Mouse (Mus musculus): ENCODE measurements around the gene Bud31.
"Not testable (repeated sequence)": the region's sequence is repeated elsewhere in the genome, so short reads cannot be mapped to it uniquely, and the experiment has no call there.

The Bud31 gene

DNA sequence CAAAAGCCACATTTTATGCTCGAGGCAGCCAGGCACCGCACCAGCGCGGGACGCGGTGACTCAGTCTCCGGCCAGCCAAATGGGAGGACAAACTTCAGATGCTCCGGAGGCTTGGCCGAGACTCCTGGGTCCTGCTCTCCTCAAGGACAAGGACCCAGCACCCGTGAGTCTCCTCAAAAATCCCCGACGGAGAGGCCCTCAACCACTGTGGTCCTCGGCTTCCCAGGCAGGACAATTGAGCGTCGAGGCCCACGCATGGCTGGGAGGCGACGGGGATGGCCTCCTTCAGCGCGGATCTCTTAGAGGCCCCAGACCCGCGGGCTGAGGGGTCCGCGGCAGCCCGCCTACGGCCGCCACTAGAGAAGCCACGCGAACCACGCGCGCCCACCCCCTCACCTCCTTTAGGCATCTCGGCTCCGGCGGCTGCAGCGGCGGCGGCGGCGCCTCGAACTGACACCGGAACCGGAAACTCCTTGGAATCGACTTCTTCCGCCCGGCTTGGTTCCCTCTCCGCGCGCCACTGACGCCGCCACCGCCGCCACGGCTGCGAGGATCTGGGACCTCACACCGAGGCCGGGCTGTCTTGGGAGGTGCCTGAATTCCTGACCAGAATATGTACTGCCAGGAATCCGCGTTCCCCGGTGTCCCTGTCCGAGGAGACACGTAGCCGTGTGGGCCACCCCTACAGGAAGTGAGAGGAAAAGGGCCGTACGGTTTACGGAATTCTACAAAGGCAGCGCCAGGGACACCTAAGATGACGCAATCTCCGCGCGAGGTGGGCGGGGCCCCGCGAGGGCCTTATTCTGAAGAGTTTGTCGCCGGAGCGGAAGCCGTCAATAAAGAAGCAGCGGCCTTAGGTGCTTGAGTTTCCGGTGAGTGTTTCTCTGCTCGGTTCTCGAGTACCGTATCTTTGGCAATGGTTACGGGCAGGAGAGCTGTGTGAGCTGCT lies at the start of gene Bud31, which contains the start of gene Pdap1:
Gene Bud31 (plus strand): TSS at position 792 of the 949 bp plus-strand sequence.
Gene Pdap1 (minus strand): TSS at position 668 of the 949 bp plus-strand sequence.
- DNase-seq, result peak; percentile 97

DNA sequence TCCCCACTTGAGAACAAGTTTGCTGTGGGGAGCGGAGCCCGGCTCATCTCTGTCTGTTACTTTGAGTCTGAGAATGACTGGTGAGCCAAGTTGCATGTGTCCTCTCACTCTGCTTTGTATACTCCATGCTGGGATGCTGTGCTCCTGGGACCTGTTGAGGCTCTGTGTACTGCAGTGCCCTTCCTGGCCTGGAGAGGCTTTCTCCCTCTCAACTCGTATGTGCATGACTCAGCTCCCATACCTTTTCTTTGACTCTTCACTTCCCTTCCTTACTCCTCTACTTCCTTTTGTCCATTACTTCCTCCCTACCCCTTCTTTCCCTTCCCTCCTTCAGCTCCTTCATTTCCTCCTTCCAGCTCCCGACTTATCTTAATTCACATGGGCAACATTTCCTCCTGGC lies 44.0 kb upstream of the Bud31 start:
- no peak for DNase-seq

DNA sequence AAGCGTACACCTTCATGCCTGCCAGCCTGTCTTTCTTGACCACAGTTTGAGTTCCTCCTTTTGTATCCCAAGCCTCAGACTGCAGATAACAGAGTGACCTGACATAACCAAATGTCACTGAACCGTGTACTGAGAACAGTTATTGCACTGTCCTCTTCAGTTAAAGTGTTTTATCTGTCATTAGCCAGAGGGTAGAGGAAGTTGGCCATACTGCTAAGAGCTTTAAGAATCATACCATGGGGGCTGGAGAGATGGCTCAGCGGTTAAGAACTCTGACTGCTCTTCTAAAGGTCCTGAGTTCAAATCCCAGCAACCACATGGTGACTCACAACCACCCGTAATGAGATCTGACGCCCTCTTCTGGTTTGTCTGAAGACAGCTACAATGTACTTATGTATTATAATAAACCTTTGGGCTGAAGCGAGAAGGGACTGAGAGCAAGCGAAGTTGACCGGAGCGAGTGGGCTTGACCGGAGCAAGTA lies 41.8 kb upstream of the Bud31 start:
- no peak for DNase-seq

DNA sequence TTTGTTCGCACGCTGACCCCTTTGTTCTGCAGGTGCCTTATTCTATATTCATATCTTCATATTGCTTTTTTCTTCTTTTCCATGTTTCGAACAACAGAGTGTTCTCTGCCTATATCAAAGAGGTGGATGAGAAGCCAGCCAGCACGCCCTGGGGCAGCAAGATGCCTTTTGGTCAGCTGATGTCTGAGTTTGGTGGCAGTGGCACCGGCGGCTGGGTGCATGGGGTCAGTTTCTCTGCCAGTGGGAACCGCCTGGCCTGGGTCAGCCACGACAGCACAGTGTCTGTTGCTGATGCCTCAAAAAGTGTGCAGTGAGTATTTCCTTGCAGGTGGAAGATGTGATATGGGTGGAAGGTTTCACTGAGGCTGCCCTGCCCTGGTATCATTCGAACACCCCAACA lies 39.2 kb upstream of the Bud31 start:
- no peak for DNase-seq

DNA sequence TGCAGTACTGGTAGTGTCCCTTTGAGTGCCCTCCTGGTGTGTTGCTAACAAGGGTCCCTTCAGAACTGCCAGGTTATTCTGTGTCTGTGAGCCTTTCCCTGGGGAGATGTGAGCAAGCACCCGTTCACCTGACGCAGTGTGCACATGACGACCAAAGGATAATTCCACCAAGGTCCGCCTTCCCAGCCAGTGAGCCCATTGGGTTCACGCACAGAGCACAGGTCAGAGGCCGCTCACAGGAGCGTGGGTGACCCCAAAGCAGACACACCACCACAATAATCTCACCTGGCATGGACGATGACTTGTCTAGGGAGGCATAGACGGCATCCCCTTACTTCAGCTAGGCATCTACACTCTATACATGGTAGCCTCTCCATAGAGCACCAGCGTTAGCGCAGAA lies 38.7 kb upstream of the Bud31 start:
- not testable (repeated sequence) for DNase-seq

DNA sequence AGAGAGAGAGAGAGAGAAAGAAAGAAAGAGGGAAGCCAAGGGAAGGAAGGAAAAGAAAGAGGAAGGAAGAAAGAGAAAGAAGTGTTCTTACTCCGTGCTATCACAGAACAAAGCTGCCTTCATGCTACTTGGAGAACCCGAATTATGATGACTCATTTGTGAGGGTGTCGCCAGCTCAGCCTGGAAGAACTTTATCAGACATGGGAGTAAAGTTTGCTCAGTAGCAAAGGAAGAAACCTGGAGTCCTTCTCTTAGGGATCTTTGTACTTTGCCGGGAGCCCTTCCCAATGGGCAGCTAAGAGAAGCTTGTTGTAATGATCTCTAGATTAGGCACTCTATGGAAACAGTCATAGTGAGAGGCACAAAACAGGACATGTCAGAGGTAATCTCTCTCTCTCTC lies 37.5 kb upstream of the Bud31 start:
- DNase-seq, result no peak

DNA sequence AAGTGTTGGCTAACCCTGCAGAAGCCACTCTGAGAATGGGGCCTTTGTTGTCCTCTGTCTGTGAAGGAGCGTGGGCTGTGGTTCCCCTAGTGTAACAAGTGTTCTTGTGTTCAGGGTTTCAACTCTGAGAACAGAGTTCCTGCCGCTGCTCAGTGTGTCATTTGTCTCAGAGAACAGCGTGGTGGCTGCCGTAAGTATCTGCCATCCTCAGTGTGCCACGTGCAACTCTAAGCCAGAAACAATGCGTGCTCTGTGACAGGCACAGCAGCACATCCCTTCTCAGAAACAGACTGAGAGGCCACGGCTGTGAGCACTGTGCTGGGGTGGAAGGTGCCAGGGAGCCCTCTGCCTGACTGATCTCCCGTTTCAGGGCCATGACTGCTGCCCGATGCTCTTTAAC lies 35.8 kb upstream of the Bud31 start:
- DNase-seq, result no peak

DNA sequence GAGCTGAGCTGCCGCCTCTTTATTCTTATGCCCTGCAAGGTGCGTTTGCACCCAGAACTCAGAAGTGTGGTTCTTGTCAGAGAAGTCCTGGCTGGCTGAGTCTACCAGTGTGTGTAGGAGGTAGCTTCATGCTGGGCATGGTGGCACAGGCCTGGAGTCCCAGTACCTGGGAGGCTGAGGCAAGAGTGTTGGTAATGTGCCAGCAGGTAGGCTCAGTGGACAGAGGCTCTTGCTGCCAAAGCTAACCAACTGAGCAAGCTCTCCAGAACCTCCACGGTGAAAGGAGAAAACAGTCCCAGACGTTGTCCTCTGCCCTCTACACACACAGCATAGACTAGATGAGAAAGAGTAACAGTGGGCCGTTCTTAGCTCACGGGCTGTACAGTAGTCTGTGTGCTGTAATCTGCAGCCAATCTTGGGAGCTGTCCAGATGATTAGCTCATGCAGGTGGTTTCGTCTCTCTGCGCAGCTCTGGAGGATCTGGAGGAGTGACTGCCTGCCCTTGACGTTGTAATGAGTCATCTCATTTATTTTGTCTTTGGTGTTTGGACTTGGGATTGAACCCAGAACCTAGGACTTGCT lies 34.4 kb upstream of the Bud31 start:
- DNase-seq, result no peak

DNA sequence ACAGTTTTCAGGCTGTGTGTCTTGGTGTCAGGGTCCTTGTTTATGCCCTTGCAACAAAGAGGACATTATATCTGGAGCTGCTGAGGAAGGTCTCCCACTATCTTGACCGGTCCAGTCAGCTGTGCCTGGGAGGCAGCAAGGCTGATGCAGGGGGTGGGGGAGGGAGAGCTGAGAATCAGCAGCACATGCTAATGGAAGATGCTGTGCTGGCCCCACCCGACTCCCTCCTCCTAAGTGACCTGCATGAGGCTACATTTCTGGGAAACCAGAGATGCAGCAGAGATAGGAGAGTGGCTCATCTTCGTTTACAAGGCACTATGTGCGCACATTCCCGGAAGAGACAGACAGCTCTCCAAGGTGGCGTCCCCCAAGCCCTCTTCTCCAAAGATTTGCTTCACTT lies 29.8 kb upstream of the Bud31 start:
- no peak for DNase-seq

DNA sequence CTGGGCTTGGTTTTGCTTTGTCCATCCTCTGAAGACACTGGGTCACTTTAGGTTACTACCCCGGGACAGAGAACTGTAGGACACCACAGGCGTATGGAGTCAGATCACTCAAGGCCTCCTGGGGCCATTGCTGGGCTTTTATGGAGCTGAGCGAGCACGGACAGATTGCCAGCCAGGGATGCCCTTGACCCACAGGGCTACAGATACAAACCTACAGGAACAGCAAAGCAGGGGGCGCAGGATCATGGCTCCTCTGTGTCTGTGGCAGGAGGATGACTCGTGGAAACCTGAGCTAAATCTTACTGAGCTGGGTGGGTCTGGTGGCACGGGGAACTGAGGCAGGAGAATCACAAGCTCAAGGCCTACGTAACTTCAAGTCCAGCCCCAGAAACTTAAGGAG lies 27.6 kb upstream of the Bud31 start:
- no peak for DNase-seq

DNA sequence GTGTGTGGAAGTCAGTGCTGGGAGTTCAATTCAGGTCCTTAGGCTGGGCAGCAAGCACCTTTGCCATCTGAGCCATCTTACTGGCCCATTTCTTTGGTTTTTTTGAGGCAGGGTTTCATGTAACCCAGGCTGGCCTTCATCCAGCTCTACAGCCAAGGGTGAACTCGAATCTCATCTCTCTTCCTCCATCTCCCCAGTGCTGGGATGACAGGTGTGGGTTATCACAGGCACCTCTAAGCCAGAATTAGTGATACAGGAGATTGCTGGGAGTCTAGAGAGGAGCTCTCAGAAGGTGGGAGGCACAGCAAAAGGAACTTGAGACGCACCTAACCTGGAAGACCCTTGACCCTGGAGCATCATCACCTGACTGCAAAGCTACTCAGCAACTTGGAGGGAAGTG lies 26.7 kb upstream of the Bud31 start:
- no peak for DNase-seq

DNA sequence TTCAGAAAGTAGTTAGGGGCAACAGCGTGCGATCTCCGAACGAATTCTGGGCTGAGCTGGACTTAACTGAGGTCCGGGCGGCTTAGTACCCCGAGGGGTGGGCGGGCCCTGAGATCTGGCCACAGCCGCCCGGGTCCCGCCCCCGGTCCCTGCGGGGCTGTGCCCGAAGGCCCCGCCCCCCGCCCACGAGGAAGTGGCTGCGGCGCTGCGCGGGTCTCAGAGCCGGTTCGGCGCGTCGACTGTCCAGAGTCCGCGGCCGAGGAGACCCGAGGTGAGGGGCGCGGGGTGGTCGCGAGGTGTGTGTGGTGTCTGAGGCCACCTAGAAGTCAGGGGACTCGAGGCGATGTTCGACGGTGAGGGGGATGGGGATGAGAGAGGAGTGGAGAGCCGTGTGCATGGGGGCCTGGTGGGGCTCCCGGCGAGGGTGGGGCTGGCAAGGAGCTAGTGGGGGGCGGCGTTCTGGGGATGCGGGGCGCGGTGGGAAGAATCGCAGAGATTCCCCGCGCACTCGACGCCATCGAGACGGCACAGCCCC lies 26.0 kb upstream of the Bud31 start, which contains the start of gene Arpc1b:
Gene Arpc1b (plus strand): TSS at position 145 of the 535 bp plus-strand sequence.
- DNase-seq, result peak; percentile 84

DNA sequence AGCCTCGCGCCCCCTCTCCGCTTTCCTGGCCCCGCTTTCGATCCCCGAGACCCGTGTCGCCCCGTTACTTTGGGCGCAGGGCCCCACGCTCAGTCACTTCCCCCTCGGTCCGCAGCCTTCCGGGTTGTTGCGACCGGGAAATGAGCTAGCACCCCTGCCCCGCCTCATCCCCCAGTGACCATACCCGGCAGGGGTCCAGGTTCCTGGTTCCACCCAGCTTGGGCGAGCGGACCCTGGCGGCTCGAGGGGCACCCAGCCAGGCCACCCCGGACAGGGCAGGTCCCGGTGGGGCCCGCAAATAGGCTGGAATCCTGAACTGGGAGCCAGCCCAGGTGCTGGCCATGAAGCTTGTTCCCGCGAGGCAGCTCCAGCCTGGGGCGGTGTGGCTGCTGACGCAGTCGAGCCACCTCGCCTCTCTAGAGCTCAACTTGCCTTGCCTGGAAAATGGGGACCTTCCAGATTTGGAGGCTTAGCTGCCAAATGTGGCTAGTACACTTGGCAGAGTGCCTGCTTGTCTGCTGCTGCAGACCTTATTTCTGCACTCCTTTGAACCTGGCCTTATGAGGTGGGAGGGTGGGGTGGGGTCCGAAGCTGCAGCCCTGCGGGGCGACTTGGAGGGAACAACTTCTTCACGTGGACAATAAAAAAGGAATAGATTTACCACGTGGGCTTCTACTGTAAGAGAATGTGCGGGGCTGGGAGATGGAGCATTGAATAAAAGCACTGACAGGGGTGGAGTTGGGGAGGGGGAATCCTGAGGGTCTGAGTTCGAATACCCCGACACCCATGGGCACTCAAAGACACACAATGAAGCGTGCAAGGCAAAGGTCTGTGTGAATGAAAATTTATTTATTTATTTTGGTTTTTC lies 25.3 kb upstream of the Bud31 start:
- DNase-seq, result peak; percentile 53

DNA sequence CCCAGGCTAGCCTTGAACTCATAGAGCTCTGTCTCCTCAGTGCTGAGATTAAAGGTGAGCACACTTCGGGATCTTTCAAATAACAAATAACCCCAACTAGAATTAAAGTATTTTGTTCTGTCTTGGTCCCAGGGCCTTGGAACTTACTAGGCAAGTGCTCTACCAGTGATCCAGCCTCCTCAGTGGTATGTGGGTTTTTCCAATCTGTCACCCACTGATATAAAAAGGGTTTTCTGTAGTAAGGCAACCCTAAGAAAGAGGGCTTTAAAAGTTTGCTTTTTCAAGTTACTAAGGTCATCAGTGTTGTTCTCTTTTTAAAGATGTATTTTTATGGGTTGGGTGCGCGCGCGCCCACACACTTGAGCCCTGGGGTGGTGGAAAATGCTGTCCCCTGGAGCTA lies 24.4 kb upstream of the Bud31 start:
- no peak for DNase-seq

DNA sequence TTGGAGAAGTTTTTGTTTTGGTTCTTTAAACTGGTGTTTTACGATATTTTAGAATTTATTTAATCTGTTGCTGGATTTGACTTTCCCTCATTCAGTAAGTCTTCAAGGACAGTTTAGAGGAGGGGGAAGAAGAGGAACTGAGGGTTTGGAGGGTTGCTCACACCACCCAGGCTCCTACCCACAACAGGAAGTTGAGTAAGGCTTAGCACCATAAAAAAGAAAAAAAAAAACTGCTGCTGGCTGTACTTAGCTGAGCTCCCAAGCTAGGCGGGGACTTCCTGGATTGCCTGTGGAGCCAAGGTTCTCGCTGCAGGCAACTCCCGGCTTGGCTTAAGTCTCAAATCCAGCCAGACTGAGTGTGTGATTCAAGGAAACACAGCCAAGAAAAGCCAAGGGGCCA lies 23.8 kb upstream of the Bud31 start:
- DNase-seq, result no peak

DNA sequence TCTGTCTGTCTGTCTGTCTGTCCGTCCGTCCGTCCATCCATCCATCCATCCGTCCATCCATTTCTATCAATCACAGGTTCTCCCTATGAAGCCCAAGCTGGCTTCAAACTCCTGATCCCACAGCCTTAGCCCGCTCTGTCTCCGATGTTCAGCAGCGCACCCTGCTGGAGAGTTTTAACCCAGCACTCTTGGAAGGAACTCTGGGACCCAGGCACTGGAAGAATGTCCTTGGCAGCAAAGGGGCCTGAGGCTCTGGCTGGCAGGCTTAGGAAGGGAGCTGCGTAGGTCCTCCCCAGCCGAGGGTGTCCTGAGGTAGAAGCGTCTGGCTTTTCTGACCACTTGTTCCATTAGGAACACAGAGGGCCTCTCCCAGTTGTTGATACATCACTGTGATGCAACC lies 23.2 kb upstream of the Bud31 start:
- DNase-seq, result peak; percentile 67

DNA sequence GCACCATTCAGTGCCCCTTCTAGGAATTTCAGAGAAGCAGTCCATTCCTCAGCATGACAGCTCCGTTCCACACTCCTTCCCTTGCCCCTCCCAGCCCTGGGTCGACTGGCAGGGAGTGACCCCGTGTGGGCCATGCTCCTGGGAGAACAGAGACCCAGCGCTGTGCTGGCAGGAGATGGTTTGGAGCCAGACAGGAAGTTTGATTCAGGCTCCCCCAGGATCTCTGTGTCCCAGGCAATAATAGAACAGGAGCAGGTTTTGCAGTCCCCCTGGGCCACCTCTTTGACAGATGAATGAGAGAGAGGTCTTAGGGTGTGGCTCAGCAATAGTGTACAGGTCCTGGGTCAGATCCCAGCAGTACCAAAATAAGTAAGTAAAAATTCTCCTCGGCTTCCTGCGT lies 22.2 kb upstream of the Bud31 start:
- DNase-seq, result no peak

DNA sequence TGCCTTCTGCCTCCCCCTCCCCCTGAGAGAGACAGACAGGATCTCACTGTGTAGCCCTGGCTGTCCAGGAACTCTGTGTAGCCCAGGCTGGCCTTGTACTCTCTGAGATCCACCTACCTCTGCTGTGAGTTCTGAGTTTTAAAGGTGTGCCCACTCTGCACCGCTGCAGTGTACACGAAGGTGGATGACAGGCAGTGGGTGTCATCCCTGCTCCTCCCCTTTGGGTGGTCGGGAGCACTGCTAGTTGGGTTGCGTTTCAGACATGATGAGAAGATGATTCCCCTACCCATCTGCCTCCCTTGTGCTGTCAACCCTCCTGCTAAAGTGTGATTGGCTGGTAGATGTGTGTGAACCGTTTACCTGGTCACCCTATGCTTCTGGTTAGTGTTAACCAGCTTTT lies 21.7 kb upstream of the Bud31 start:
- no peak for DNase-seq

DNA sequence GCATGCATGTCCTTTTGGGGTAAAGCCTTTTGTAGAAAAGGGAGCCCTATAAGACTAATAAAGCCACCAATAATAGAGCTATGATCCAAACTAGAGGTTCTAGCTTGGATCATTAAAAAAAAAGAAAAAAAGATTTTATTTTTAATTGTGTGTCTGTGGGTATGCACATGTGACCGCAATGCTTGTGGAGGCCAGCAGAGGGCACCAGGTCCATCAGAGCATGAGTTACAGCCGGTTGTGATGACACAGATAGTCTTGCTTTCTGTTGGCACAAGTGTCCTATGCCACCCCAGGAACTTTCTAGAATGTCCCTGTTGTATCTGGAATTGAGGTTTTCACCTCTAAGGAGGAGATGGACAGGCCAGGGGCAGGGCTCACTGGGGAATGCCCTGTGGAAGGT lies 20.8 kb upstream of the Bud31 start:
- DNase-seq, result no peak

DNA sequence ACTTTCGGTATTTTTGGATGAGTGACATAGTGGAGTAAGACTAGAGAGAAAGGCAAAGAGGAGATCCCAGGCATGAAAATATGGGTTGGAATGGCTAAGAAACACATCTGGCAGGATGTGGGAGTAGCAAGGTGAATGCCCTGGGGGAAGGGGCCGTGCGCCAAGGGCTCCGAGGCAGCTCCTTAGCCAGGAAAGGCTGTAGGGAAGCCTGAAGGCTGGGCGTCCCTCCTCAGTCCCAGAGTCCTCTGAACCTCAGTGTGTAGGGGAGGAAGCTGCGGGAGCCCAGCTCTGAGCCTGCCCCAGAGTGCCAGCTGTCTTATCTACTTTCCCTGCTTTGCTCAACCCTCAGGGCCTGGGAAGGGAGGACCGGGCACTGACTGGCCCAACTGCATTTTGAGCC lies 19.2 kb upstream of the Bud31 start:
- DNase-seq, result no peak

DNA sequence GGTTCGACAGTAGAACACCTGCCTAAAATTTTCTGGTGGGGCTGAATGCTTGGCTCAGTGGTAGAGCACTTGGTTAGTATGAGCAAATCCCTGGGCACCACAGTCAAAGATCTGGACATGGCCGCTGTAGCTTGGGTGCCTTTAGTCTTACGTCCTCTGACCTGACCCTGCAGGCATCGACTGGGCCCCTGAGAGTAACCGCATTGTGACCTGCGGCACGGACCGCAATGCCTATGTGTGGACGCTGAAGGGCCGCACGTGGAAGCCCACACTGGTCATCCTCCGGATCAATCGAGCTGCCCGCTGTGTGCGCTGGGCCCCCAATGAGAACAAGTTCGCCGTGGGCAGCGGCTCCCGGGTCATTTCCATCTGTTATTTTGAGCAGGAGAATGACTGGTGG lies 16.8 kb upstream of the Bud31 start:
- DNase-seq, result no peak

DNA sequence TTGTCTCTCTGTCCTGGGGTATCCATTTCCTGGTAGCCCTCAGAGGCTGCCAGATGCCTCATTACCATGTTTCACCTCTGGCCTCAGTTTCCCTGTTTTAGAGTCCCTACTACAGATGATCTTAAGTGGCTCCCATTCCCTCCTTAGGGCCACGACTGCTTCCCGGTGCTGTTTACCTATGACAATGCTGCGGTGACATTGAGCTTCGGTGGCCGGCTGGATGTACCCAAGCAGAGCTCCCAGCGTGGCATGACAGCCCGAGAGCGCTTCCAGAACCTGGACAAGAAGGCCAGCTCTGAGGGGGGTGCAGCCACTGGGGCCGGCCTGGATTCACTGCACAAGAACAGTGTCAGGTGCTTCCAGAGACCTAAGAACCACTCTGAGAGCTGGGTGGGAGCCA lies 13.6 kb upstream of the Bud31 start:
- no peak for DNase-seq

DNA sequence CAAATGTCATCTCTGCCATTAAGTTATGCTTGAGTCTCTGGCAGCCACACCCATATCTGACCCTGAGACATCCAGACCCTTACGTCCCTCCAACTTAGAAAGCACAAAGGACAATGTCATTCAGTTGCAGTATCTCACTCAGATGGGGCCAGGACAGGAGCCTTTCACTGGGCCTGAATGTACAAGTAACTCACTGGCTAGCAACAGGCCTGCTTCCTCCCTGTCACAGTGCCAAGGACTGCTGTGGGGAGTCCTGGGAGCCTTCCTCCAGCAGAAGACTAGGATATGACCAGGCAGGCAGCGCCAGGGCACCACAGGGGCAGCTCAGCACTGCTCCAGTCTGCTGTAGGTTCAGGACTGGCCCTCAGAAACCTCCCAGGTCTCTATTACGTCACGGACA lies 11.0 kb upstream of the Bud31 start:
- no peak for DNase-seq
